Mouse (Mus musculus) kidney, adult 2 months (tissue): ENCODE data around the gene Creld1. TPM values are rescaled to one million over a fixed set of nuclear protein-coding genes. Genes with fewer than 3 reads are reported as not detected.

Source experiments
- DNase-seq: peaks from one replicate; pipeline ENCODE4 v3.0.0; 2021
- H3K27ac ChIP-seq: fragments of 200-500 bp; 2 replicates; pipeline ENCODE4 v1.5.1; 2012; ENCODE audit warnings: low read depth, low read length, control low read depth, inconsistent platforms; ENCODE audit not compliant: insufficient read depth
- H3K27me3 ChIP-seq: fragments of 200-500 bp; replicated peaks from 2 replicates; pipeline ENCODE4 v1.6.1; 2012; ENCODE audit warnings: mild to moderate bottlenecking, moderate library complexity, low read length, inconsistent platforms; ENCODE audit not compliant: control insufficient read depth, insufficient read depth
- H3K36me3 ChIP-seq: fragments of 200-500 bp; 2 replicates; pipeline ENCODE4 v1.6.1; 2012; ENCODE audit warnings: mild to moderate bottlenecking, moderate library complexity, low read length, inconsistent platforms; ENCODE audit not compliant: control insufficient read depth, insufficient read depth
- H3K4me1 ChIP-seq: fragments of 200-500 bp; 2 replicates; pipeline ENCODE4 v1.6.1; 2011; ENCODE audit warnings: low read length; ENCODE audit not compliant: control insufficient read depth, insufficient read depth
- H3K4me3 ChIP-seq: fragments of 200-500 bp; 2 replicates; pipeline ENCODE4 v1.5.1; 2011; ENCODE audit warnings: mild to moderate bottlenecking, low read depth, low read length, control low read depth; ENCODE audit not compliant: insufficient read depth
- CTCF ChIP-seq: fragments of 200-500 bp; conservative IDR thresholded peaks from 2 replicates; pipeline ENCODE4 v1.5.1; 2011; ENCODE audit warnings: low read depth, mild to moderate bottlenecking, control low read depth, low read length, moderate library complexity, mixed read lengths; ENCODE audit not compliant: insufficient read depth, insufficient read length
- POLR2A ChIP-seq: fragments of 200-500 bp; IDR thresholded peaks from one replicate; pipeline ENCODE4 v1.6.1; 2011; ENCODE audit warnings: low read depth, low read length, control low read depth
- WGBS: fragments of 180-500 bp; shearing (Covaris S2); methylation state at CpG from one replicate; pipeline ENCODE4 v1.1.7; 2018; 5-methylcytosine and 5-hydroxymethylcytosine counted together
- polyA plus RNA-seq: library from polyadenylated mRNA; depleted of rRNA; stranded (reverse); fragments of >200 nt; gene quantifications from 2 replicates; pipeline ENCODE4 v1.2.3, GENCODE M21; 2012

The Creld1 gene
- polyA plus RNA-seq, 1 experiment = 23.6 TPM

DNA sequence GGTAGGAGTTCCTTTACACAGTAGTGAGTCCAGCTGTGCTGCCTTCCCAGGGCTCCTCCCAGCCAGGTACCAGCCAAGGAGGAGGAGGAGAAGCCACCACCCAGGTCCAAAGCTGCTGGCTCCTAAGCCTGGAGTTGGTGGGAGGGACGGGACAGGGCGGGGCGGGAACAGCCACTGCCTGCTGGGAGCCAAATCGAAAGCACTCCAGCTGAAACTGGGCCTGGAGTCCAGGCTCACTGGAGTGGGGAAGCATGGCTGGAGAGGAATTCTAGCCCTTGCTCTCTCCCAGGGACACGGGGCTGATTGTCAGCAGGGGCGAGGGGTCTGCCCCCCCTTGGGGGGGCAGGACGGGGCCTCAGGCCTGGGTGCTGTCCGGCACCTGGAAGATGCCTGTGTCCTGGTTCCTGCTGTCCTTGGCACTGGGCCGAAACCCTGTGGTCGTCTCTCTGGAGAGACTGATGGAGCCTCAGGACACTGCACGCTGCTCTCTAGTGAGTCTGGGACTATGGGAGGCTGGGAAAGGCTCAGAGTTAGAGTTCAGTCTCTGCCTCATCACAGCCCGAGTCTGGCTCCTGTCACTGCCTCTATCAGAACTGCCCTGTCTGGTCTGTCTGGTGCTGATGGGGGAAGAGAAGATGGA is 11.7 kb upstream of the Creld1 start, which contains the start of gene Il17rc:
Gene Il17rc, plus strand, starts transcription at position 131 of the 640 bp plus-strand sequence.
- H3K27ac ChIP-seq = peak within 1 kb of the TSS; percentile 36; the same call in 1 of the 2 replicates
- 10% methylated on average over 12 of the region's 12 CpGs for WGBS
- TF ChIP-seq CTCF (no peak), POLR2A (no peak)
- peak; percentile 89 for DNase-seq
- no peaks in the 10 kb centered on the region for H3K27me3 ChIP-seq
- peak within 1 kb of the TSS; percentile 37 for H3K4me3 ChIP-seq
- H3K4me1 ChIP-seq = peaks cover 5% of the 10 kb centered on the region; the same call in 1 of the 2 replicates
- H3K36me3 ChIP-seq = no peaks in the 10 kb centered on the region

DNA sequence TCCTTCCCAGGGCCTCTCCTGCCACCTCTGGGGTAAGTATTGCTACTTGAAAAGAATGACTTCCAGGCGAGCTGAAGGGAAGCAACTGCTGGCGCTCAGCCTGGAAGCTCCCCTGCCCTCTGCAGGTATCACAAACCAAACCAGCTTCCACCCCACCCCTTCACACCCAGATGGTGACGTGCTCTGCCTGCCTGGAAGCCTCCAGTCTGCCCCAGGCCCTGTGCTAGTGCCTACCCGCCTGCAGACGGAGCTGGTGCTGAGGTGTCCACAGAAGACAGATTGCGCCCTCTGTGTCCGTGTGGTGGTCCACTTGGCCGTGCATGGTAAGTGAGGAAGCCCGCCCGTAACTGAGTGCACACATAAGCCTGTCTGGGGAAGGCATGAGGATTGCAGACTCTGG is 11.0 kb upstream of the Creld1 start:
- Histone ChIP-seq H3K27me3 (no peaks in the 10 kb centered on the region), H3K27ac (no peak overlapping the region), H3K4me1 (peaks cover 5% of the 10 kb centered on the region; the same call in 1 of the 2 replicates), H3K36me3 (no peaks in the 10 kb centered on the region), H3K4me3 (no peak overlapping the region)
- TF ChIP-seq CTCF (no peak), POLR2A (no peak)
- WGBS = 71% methylated on average over 10 of the region's 10 CpGs
- no peak for DNase-seq

DNA sequence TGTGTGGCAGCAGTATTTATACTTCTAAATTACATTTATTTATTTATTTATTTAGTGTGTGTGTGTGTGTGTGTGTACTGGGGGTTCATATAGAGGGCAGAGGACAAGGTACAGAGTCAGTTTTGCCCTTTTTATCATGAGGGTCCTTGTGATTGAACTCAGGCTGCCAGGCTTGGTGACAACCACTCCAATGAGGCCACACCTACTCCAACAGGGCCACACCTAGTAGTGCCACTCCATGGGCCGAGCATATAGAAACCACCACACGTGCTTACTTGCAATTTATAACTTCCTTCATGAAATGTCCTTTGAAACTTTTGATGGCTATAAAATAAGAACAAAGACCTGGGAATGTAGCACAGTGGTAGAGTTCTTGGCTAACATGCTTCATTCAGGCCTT is 9.9 kb upstream of the Creld1 start:
- no peaks in the 10 kb centered on the region for H3K27me3 ChIP-seq
- 77% methylated on average over 2 of the region's 2 CpGs for whole genome bisulfite sequencing
- DNase-seq = no peak
- TF ChIP-seq CTCF (no peak), POLR2A (no peak)
- H3K4me3 ChIP-seq = no peak overlapping the region
- no peak overlapping the region for H3K27ac ChIP-seq
- H3K4me1 ChIP-seq = peaks cover 5% of the 10 kb centered on the region; the same call in 1 of the 2 replicates
- no peaks in the 10 kb centered on the region for H3K36me3 ChIP-seq

DNA sequence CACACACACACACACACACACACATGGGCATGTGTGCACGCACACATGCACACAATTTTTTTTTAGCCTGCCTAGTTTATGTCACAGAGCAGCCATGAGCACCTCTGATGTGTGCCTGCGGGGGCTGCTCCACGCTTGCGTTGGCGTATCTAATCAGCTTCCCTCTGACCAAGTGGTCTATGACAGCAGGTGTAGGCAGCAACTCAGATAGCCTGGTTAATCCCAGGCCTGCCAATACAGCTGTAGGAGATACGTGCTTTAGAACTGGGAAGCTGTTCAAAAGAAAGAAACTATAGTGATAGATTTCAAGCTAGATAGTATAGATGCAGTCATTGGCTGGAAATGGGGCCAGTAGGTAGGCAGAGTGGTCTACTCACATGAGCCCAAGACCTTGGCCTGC is 9.4 kb upstream of the Creld1 start:
- H3K4me3 ChIP-seq = no peak overlapping the region
- TF ChIP-seq CTCF (no peak), POLR2A (no peak)
- no peaks in the 10 kb centered on the region for H3K27me3 ChIP-seq
- H3K27ac ChIP-seq = no peak overlapping the region
- no peak for DNase-seq
- WGBS = 91% methylated on average over 6 of the region's 6 CpGs
- H3K4me1 ChIP-seq = peaks cover 5% of the 10 kb centered on the region; the same call in 1 of the 2 replicates
- no peaks in the 10 kb centered on the region for H3K36me3 ChIP-seq

DNA sequence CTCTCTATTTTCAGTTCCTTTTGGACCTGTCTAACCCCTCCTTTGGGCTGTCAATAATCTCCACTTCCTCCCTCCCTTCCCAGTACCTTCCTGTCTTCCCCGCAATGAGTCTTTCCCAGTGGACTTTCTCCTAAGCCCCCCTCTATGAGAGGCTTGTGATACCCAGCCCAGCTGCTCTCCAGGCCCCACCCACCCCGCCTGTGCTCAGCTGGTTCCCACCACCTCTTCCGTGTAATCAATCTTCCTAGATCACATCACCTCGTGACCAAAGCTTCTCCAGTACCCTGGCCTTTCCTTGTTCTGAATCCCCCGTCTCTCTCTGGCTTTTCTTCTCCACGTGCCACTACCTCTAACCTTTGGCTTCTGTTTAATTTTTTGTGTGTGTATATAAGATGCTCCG is 5.7 kb upstream of the Creld1 start:
- H3K4me3 ChIP-seq = no peak overlapping the region
- no peak for TF ChIP-seq POLR2A
- TF ChIP-seq CTCF = no peak
- H3K27me3 ChIP-seq = no peaks in the 10 kb centered on the region
- H3K27ac ChIP-seq = no peak overlapping the region
- peaks cover 13% of the 10 kb centered on the region; the same call in 1 of the 2 replicates for H3K4me1 ChIP-seq
- no peak for DNase-seq
- WGBS = 53% methylated on average over 7 of the region's 7 CpGs
- H3K36me3 ChIP-seq = no peaks in the 10 kb centered on the region

DNA sequence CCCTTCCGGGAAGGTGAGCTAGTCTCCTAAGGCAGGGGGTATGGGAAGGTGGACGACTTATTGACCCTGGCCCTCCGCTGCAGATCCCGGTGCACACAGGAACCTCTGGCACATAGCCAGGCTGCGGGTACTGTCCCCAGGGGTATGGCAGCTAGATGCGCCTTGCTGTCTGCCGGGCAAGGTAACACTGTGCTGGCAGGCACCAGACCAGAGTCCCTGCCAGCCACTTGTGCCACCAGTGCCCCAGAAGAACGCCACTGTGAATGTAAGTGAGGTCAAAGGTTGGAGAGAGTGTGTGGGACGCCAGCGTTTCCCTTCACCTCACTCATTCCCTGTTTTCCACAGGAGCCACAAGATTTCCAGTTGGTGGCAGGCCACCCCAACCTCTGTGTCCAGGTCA is 4.2 kb upstream of the Creld1 start:
- peaks cover 18% of the 10 kb centered on the region for H3K4me1 ChIP-seq
- H3K36me3 ChIP-seq = no peaks in the 10 kb centered on the region
- TF ChIP-seq CTCF (no peak), POLR2A (no peak)
- no peak overlapping the region for H3K4me3 ChIP-seq
- DNase-seq = peak; percentile 30
- no peaks in the 10 kb centered on the region for H3K27me3 ChIP-seq
- no peak overlapping the region for H3K27ac ChIP-seq
- 60% methylated on average over 10 of the region's 10 CpGs for WGBS

DNA sequence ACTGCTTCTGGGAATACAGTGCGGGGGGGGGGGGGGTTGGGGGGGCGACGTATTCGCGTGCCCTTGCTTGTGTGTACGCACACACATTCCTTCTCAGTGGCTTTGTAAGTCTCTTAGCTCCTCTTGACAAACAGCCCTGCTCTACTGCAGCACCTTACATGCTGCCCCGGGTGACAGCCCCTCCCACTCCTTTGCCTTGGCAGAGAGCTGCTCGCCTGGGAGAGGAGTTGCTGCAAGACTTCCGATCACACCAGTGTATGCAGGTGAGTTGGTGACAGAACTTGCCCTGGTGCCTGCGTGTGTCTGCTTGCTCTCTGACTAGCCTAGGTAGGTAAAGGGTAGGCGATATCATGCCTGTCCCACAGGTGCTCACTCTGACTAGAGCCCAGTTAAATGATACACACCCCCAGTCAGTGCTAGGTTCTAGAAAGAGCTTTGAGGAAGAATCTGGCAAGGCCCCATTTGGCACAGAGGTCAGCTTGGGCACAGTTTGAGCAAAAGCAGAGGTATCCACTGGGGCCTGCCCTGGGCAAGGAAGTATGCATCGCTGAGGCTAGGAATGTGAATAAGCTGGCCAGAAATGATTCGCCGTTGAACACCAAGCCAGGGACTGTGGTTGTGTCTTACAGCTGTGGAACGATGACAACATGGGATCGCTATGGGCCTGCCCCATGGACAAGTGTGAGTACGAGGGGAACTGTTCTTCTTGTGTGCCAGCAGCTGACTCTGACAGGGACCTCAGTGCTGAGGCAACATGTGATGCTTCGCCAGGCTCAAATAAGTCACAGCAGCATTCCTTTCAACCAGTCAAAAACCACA is 2.3 kb upstream of the Creld1 start:
- H3K4me3 ChIP-seq = no peak overlapping the region
- H3K36me3 ChIP-seq = no peaks in the 10 kb centered on the region
- H3K27me3 ChIP-seq = no peaks in the 10 kb centered on the region
- DNase-seq = peak; percentile 74
- H3K27ac ChIP-seq = 0 out of 2 replicates have a peak overlapping the region, but pooled peaks have one; percentile 0
- peaks cover 19% of the 10 kb centered on the region for H3K4me1 ChIP-seq
- 51% methylated on average over 18 of the region's 18 CpGs for WGBS
- no peak for TF ChIP-seq CTCF
- no peak for TF ChIP-seq POLR2A
